Mouse (Mus musculus) myocyte (in vitro differentiated cells): Measurements from ENCODE around the gene Wbp2nl.

Experiments
- E2F4 ChIP-seq: IDR thresholded peaks from one replicate; pipeline ENCODE4 v1.6.1; 2011; ENCODE audit warnings: mild to moderate bottlenecking, control low read depth, moderate library complexity; ENCODE audit not compliant: insufficient read depth
- MAX ChIP-seq: IDR thresholded peaks from one replicate; pipeline ENCODE4 v1.6.1; 2011; ENCODE audit warnings: low read depth, mild to moderate bottlenecking, control low read depth
- POLR2A ChIP-seq: IDR thresholded peaks from one replicate; pipeline ENCODE4 v1.6.1; 2011; ENCODE audit warnings: low read depth, mild to moderate bottlenecking, control low read depth, moderate library complexity; ENCODE audit not compliant: insufficient read length
- POLR2AphosphoS2 ChIP-seq: IDR thresholded peaks from one replicate; pipeline ENCODE4 v1.6.1; 2011; ENCODE audit warnings: low read depth, control low read depth; ENCODE audit not compliant: insufficient read length
- SRF ChIP-seq: IDR thresholded peaks from one replicate; pipeline ENCODE4 v1.6.1; 2011; ENCODE audit warnings: low read depth; ENCODE audit not compliant: control insufficient read depth, insufficient read length
- TCF3 ChIP-seq: IDR thresholded peaks from one replicate; pipeline ENCODE4 v1.6.1; 2011; ENCODE audit warnings: low read depth, control low read depth; ENCODE audit not compliant: insufficient read length

- TF ChIP-seq MAX (no peak), POLR2A (no peak), POLR2AphosphoS2 (no peak), SRF (no peak), TCF3 (no peak), E2F4 (no peak)
Measured at GRCm38 (mm10) chr15:82340414-82341035, 41.8 kb downstream of the Wbp2nl start.
